Mouse (Mus musculus) lung, adult 2 months (tissue): ENCODE measurements around the gene Ndufb2.

Source experiments
- CTCF ChIP-seq: fragments of 200-500 bp; IDR thresholded peaks from 2 replicates; pipeline ENCODE4 v1.5.1; 2011; ENCODE audit warnings: mild to moderate bottlenecking, low read length, control low read depth; ENCODE audit not compliant: insufficient read depth
- POLR2A ChIP-seq: fragments of 200-500 bp; IDR thresholded peaks from 2 replicates; pipeline ENCODE4 v1.6.1; 2011; ENCODE audit warnings: low read depth, mild to moderate bottlenecking, control low read depth, low read length, borderline replicate concordance; ENCODE audit errors: extremely low read depth

- TF ChIP-seq POLR2A (no peak), CTCF (no peak)
Measured at GRCm38 (mm10) chr6:39545474-39545873, 46.9 kb upstream of the Ndufb2 start.
